Mouse (Mus musculus) forebrain, embryonic 13.5 days (tissue): ENCODE measurements around the gene Serpina3j. TPM values are rescaled to one million over a fixed set of nuclear protein-coding genes. Genes with fewer than 3 reads are reported as not detected.
"Not testable (repeated sequence)": the region's sequence is repeated elsewhere in the genome, so short reads cannot be mapped to it uniquely, and the experiment has no call there.

Experiments used
- ATAC-seq: fragments of 200-750 bp; cut with Nextera tagmentation; 2 replicates; pipeline ENCODE4 v1.8.0; 2017
- H3K27ac ChIP-seq: fragments of 300-500 bp; sonication (generic); 2 replicates; pipeline ENCODE4 v1.5.1; 2015; ENCODE audit warnings: inconsistent platforms, mild to moderate bottlenecking, moderate library complexity
- H3K27me3 ChIP-seq: fragments of 300-500 bp; sonication (generic); 2 replicates; pipeline ENCODE4 v1.6.1; 2015; ENCODE audit warnings: mild to moderate bottlenecking, inconsistent platforms
- H3K36me3 ChIP-seq: fragments of 300-500 bp; sonication (generic); 2 replicates; pipeline ENCODE4 v1.6.1; 2015; ENCODE audit warnings: mild to moderate bottlenecking, inconsistent platforms; ENCODE audit not compliant: poor library complexity, severe bottlenecking
- H3K4me1 ChIP-seq: fragments of 300-500 bp; sonication (generic); 2 replicates; pipeline ENCODE4 v1.6.1; 2015; ENCODE audit warnings: inconsistent platforms
- H3K4me2 ChIP-seq: fragments of 300-500 bp; sonication (generic); 2 replicates; pipeline ENCODE4 v1.6.1; 2015; ENCODE audit warnings: inconsistent platforms, mild to moderate bottlenecking, moderate library complexity
- H3K4me3 ChIP-seq: fragments of 300-500 bp; sonication (generic); 2 replicates; pipeline ENCODE4 v1.5.1; 2015; ENCODE audit warnings: mild to moderate bottlenecking, inconsistent platforms
- H3K9ac ChIP-seq: fragments of 300-500 bp; sonication (generic); 2 replicates; pipeline ENCODE4 v1.6.1; 2015; ENCODE audit warnings: mild to moderate bottlenecking, inconsistent platforms
- H3K9me3 ChIP-seq: fragments of 300-500 bp; sonication (generic); replicated peaks from 2 replicates; pipeline ENCODE4 v1.6.1; 2016; ENCODE audit warnings: inconsistent platforms
- WGBS: fragments of 180-500 bp; shearing (Covaris S2); methylation state at CpG from one replicate; pipeline ENCODE4 v1.1.7; 2015; 5-methylcytosine and 5-hydroxymethylcytosine counted together
- polyA plus RNA-seq: library from polyadenylated mRNA; unstranded; fragments of >200 nt; fragmentation: Nextera tagmentation; extraction: Ambion mirVana; gene quantifications from 2 replicates; pipeline ENCODE4 v1.2.1, GENCODE M21; 2015

Serpina3j gene
- polyA plus RNA-seq, 1 experiment from 2014 or later: not detected

DNA sequence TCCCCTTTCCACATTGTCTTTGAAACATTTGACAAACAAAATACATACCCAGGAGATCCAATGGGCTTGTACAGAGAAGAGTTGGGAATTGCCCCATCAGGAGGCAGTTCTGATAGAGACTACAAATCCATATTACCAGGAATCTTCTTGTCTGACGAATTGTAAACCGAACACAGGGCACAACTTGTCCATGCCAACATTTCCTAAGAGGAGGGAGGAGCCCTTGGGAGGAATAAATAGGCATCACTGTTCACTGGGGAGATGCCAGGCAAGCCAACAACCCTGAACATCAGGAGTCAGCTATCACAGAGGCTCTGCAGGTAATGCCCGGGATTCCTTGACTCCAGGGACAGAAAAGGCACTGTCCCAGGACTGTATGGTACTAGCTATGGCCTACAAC lies 23.9 kb downstream of the Serpina3j start, which contains the start of the genes Serpina3k and Serpina3m:
Gene Serpina3k (plus strand): TSS at position 261 of the 400 bp plus-strand sequence.
Gene Serpina3m (plus strand): TSS at position 261 of the 400 bp plus-strand sequence.
- not testable (repeated sequence) for ATAC-seq, H3K4me3 ChIP-seq, H3K9me3 ChIP-seq, H3K27ac ChIP-seq, H3K4me2 ChIP-seq, H3K9ac ChIP-seq, H3K27me3 ChIP-seq, H3K4me1 ChIP-seq, H3K36me3 ChIP-seq
- 92% methylated on average over 3 of the region's 3 CpGs for WGBS

DNA sequence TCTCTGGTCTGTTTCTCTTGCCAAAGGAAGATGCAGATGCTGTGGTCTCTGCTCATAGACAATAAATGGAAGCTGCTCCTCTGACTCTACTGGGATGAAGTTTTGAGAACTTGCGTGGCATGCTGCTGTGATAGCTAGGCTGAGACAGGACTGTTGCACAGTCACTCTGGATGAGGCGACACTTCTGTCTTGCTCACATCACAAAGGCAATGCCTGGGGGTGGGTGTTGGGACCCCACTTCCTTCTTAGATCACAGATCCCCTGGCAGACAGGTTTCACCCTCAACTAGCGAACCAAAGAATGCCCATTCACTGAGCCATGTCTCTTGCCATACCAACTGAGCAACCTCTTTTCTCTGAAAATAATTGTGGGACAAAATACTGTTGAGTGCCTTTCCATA lies 24.4 kb downstream of the Serpina3j start:
- Histone ChIP-seq H3K4me1 (no peaks in the 10 kb centered on the region), H3K27me3 (no peaks in the 10 kb centered on the region), H3K9ac (no peak overlapping the region), H3K4me2 (no peak overlapping the region), H3K27ac (no peak overlapping the region), H3K4me3 (no peak overlapping the region), H3K9me3 (no peaks in the 10 kb centered on the region), H3K36me3 (no peaks in the 10 kb centered on the region)
- ATAC-seq: no peak
- 86% methylated on average over 3 of the region's 3 CpGs for WGBS

DNA sequence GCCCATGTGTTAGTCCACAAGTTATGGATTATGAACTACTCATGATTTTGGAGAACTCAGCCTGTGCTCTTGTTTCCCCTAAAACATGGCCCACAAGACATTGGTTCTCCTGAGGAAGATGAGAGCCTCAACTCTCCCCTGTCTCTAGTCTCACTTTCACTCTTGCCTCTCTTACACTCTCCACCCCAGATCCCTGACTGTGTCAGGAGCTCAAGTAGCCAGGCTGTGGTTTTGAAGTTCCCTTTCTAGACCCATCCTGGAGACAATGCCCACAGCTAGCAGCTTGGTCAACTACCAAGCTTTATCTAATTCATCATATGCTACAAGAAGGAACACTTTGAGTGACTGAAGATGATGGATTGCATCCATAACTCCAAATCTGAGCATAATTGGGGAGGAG lies 28.1 kb downstream of the Serpina3j start:
- not testable (repeated sequence) for H3K27me3 ChIP-seq, H3K4me3 ChIP-seq, H3K9ac ChIP-seq, ATAC-seq, H3K27ac ChIP-seq, H3K36me3 ChIP-seq, H3K4me2 ChIP-seq, H3K4me1 ChIP-seq, H3K9me3 ChIP-seq

DNA sequence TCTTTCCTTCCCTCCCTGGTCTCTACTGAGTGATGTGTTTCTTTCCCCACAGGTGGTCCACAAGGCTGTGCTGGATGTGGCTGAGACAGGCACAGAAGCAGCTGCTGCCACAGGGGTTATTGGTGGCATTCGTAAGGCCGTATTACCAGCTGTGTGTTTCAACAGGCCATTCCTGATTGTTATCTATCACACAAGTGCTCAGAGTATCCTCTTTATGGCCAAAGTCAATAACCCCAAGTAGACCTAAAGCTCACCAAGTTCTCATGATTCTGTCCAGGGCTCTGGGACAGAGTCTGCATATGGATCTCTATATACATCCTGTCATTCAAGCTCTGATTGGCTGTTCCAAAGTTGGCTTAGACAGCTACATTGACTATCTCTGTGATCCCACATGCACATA lies 30.8 kb downstream of the Serpina3j start:
- ATAC-seq: no peak
- no peak overlapping the region for H3K27ac ChIP-seq
- 88% methylated on average over 2 of the region's 2 CpGs for WGBS

DNA sequence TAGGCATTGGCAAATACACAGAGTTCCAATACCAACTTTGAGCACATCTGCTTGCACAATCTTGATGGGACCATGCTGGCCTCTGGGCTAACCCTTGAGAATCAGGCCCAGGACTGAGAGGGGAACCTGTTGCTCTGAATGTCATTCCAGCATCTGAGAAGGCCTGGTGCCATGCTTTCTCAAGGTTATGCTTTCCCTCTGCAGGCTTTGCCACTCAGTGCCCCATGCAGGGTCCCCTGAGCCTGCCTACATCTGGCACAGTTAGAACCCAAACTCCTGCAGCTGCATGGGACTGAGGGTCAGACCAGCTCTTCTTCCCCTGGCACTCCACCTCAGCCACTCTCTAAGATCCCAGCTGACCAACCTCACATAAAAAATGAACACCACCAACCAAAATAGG lies 31.4 kb downstream of the Serpina3j start:
- Histone ChIP-seq H3K27me3 (no peaks in the 10 kb centered on the region), H3K4me2 (no peak overlapping the region), H3K9ac (no peak overlapping the region), H3K9me3 (no peaks in the 10 kb centered on the region), H3K4me3 (no peak overlapping the region), H3K4me1 (no peaks in the 10 kb centered on the region), H3K36me3 (no peaks in the 10 kb centered on the region), H3K27ac (no peak overlapping the region)
- no peak for ATAC-seq

More for the DNA sequence above, 30.8 kb downstream of the Serpina3j start:
- Histone ChIP-seq H3K36me3 (no peaks in the 10 kb centered on the region), H3K4me1 (no peaks in the 10 kb centered on the region), H3K4me3 (no peak overlapping the region), H3K4me2 (no peak overlapping the region), H3K9me3 (no peaks in the 10 kb centered on the region), H3K27me3 (no peaks in the 10 kb centered on the region), H3K9ac (no peak overlapping the region)

DNA sequence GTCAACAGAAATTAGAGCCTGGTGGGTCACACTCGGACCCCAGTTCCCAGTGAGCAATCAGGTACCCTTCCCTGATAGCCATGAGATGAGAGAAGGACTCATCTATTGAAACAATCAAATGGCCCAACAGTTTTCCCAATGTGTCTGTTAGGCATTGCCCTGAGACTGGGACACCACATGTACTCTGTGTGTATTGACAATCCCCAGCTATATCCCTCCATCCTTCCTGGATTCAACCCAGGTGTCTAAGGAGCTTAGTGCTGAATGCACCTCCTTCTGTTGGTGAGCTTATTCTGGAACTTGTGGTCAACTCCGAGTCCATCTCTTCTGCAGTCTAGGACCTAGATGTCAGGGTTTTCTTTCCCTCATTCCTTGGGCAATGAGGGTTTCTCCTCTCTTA lies 32.7 kb downstream of the Serpina3j start:
- no peaks in the 10 kb centered on the region for H3K27me3 ChIP-seq
- no peak overlapping the region for H3K4me2 ChIP-seq
- no peaks in the 10 kb centered on the region for H3K9me3 ChIP-seq
- H3K9ac ChIP-seq: no peak overlapping the region
- H3K4me3 ChIP-seq: no peak overlapping the region
- H3K27ac ChIP-seq: no peak overlapping the region
- ATAC-seq: no peak
- 82% methylated on average over 2 of the region's 2 CpGs for WGBS
- no peaks in the 10 kb centered on the region for H3K4me1 ChIP-seq
- no peaks in the 10 kb centered on the region for H3K36me3 ChIP-seq

DNA sequence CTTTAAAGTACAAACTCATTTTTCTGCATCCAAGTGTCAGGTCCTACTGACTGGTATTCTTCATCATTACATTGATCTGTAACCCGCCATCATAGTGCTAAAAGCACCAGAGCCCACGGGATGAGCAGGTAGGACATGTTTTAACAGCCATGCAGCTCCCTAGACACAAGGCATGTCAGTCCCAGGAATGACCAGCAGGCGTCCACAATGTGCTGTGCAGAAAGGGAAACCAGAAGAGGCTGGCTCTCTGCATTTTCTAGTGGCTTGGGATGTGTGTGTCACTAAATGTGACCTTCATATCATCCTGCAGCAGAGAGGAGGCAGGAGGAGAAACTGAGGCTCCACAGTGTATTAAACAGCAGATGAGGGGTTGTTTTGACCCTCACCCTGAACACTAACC lies 37.5 kb downstream of the Serpina3j start:
- not testable (repeated sequence) for H3K4me2 ChIP-seq, H3K9ac ChIP-seq, H3K4me1 ChIP-seq, H3K4me3 ChIP-seq, ATAC-seq, H3K27ac ChIP-seq, H3K36me3 ChIP-seq, H3K27me3 ChIP-seq, H3K9me3 ChIP-seq
- WGBS: 33% methylated on average over 3 of the region's 3 CpGs

DNA sequence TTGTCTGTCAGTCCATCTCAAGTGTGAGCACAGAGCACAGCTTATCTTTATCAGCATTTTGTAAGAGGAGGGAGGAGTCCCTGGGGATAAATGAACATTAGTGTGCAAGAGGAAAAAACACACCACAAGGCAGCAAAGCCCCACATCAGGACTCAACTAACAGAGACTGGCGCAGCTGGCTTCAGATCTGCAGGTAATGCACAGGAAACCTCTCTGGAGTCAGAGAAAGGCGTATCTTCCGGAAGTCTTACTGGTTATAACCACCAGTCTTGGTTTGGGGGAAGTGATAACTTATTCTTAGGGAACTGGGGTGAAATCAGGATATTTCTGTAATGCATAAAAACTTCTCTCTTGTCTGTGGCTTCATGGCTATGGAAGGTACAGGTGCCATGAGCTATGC lies 41.7 kb downstream of the Serpina3j start:
- ATAC-seq: no peak
- Histone ChIP-seq H3K9me3 (no peaks in the 10 kb centered on the region), H3K4me2 (no peak overlapping the region)

DNA sequence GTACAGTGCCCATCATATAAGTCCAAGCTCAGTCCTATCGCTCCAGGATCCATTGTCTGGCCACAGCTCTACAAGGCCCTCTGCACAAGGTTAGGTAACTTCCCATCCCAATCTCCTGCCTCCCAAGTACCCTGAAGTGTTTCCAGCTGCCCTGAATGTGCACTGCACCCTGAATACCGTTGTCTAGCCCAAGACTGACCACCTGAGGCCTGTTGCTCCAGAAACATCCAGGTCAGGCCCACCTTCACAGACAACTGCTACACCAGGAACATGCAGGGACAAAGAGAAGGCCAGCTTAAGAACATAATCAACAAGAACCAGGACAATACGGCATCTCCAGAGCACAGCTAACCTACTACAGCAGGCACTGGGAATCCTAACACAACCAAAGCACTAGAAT lies 55.6 kb downstream of the Serpina3j start:
- Histone ChIP-seq H3K36me3 (no peaks in the 10 kb centered on the region), H3K9me3 (no peaks in the 10 kb centered on the region), H3K27ac (no peak overlapping the region), H3K9ac (no peak overlapping the region), H3K27me3 (no peaks in the 10 kb centered on the region), H3K4me1 (no peaks in the 10 kb centered on the region), H3K4me3 (no peak overlapping the region), H3K4me2 (no peak overlapping the region)
- ATAC-seq: no peak
- WGBS: 87% methylated on average over 3 of the region's 3 CpGs

More for the DNA sequence above, 41.7 kb downstream of the Serpina3j start:
- H3K4me3 ChIP-seq: no peak overlapping the region
- H3K27ac ChIP-seq: no peak overlapping the region
- no peak overlapping the region for H3K9ac ChIP-seq
- H3K36me3 ChIP-seq: no peaks in the 10 kb centered on the region
- 82% methylated on average over 3 of the region's 3 CpGs for WGBS
- H3K27me3 ChIP-seq: no peaks in the 10 kb centered on the region
- H3K4me1 ChIP-seq: no peaks in the 10 kb centered on the region

Other genes with a start within 250 kb of the Serpina3j start
- gene Serpina5, start 213.4 kb upstream of the Serpina3j start, polyA plus RNA-seq: not detected in 2 replicates
- gene Serpina3a, start 201.8 kb upstream of the Serpina3j start, polyA plus RNA-seq: not detected in 2 replicates
- gene Serpina3b, start 186.6 kb upstream of the Serpina3j start, polyA plus RNA-seq: not detected in 2 replicates
- gene Serpina3c, start 160.7 kb upstream of the Serpina3j start, polyA plus RNA-seq: not detected in 2 replicates
- gene Serpina3f, start 100.0 kb upstream of the Serpina3j start, polyA plus RNA-seq: 0.19 TPM in 1 of 2 replicates, not detected in the other
- gene Serpina3g, start 78.3 kb upstream of the Serpina3j start, polyA plus RNA-seq: 0.09 and 0.23 TPM in 2 replicates
- gene Serpina3i, start 51.4 kb upstream of the Serpina3j start, polyA plus RNA-seq: not detected in 2 replicates
- gene Serpina3k, start 23.9 kb downstream of the Serpina3j start, polyA plus RNA-seq: not detected in 2 replicates
- gene Serpina3m, start 23.9 kb downstream of the Serpina3j start, polyA plus RNA-seq: not detected in 2 replicates
- not detected in 2 replicates for gene Serpina3n, start 92.2 kb downstream of the Serpina3j start, polyA plus RNA-seq
- gene Gsc, start 158.8 kb downstream of the Serpina3j start, polyA plus RNA-seq: 0.42 TPM in 1 of 2 replicates, not detected in the other